Mouse (Mus musculus): ENCODE measurements around the gene Gng8.

- no peak for TF ChIP-seq POLR2A (IDR thresholded peaks at IDR 0.05; ENCODE audit: insufficient read length, low read depth)
- TF ChIP-seq POLR2AphosphoS2 (IDR thresholded peaks at IDR 0.05; ENCODE audit: insufficient read length, low read depth) = no peak
- TF ChIP-seq USF1 (IDR thresholded peaks at IDR 0.05; ENCODE audit: low read depth) = no peak
- no peak for TF ChIP-seq E2F4 (IDR thresholded peaks at IDR 0.05; ENCODE audit: insufficient read depth)
- TF ChIP-seq MYOD1 (IDR thresholded peaks at IDR 0.05; ENCODE audit: control insufficient read depth in 1 of 3, insufficient read length in 2 of 3, low read depth in 2 of 3) = no peak
- TF ChIP-seq TCF12 (IDR thresholded peaks at IDR 0.05; ENCODE audit: insufficient read depth, poor library complexity, severe bottlenecking) = no peak
- TF ChIP-seq CEBPB (IDR thresholded peaks at IDR 0.05; ENCODE audit: insufficient read depth, poor library complexity, severe bottlenecking) = no peak
- no peak for TF ChIP-seq MAX (IDR thresholded peaks at IDR 0.05; ENCODE audit: low read depth)
Measured at GRCm38 (mm10) chr7:16931968-16932627, 40.5 kb downstream of the Gng8 start.
